Mouse (Mus musculus): ENCODE results near the gene Gm28043. TPM values are rescaled to one million over a fixed set of nuclear protein-coding genes. Genes with fewer than 3 reads are reported as not detected.
A peak's percentile ranks its signal among the peaks of the same experiment; 100 is the strongest.

The Gm28043 gene
- total and polyA plus RNA-seq, 3 experiments, result 1.3 to 3.4 TPM; not detected in 1

DNA sequence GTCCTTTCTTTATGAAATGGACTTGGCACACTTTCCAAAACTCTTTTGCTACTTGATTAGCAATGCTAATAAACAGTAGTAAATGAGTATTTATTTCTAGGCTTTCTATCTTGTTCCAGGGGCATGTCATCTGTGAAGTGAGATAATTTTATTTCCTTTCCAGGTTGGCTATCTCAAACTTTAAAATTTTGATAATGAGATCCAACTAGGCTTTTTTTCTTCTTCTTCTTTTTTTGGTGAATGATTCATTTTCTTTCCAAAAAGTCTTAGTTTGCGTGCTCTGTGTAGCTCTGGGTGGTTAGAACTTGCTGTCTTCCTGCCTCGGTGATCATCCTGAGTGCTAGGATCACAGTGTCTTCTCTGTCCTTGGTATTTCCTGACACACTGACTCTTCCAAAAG, 78.2 kb downstream of the Gm28043 start:
- Histone ChIP-seq H3K36me3 (ENCODE audit: control insufficient read depth in 1 of 2, insufficient read depth in 2 of 2, low read length in 2 of 2) (peaks cover 20 to 42% of the 10 kb centered on the region in 2 experiments), H3K27me3 (ENCODE audit: control insufficient read depth in 1 of 2, insufficient read depth in 2 of 2, low read length in 2 of 2) (no peaks in the 10 kb centered on the region)

DNA sequence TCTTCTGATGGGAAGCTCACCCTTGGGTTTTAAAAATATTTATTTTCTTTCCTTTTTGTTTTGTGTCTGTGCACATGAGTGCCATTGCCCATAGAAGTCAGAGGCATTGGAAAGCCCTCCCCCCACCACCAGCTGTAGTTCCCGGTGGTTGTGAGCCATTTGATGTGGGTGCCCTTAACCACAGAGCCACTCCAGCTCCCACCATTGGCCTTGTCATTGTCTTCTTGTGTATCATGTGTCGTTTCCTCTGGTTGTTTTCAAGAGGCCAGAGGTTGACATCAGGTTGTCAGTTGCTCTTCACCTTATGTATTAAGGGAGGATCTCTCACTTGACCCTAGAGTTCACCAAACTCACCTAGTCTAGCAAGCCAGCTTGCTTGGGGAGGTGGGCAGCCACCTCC, 78.9 kb downstream of the Gm28043 start:
- H3K9me3 ChIP-seq (replicated peaks; ENCODE audit: insufficient read depth, low read length), result no peaks in the 10 kb centered on the region
- no peaks in the 10 kb centered on the region for H3K79me2 ChIP-seq (ENCODE audit: control insufficient read depth, insufficient read depth, low read length, poor library complexity)
- H3K9ac ChIP-seq (ENCODE audit: control insufficient read depth, low read depth, low read length, poor library complexity, severe bottlenecking), result no peak overlapping the region
- H3K27me3 ChIP-seq (ENCODE audit: control insufficient read depth in 1 of 2, insufficient read depth in 2 of 2, low read length in 2 of 2), result no peaks in the 10 kb centered on the region
- H3K4me1 ChIP-seq (ENCODE audit: control insufficient read depth in 1 of 2, insufficient read depth in 2 of 2, low read length in 2 of 2), result peaks cover 23 to 30% of the 10 kb centered on the region in 2 experiments
- H3K27ac ChIP-seq (ENCODE audit: control insufficient read depth, low read depth, low read length), result peak overlapping the region; percentile 96
- no peak for DNase-seq (ENCODE audit: low read depth, low spot score)
- H3K36me3 ChIP-seq (ENCODE audit: control insufficient read depth in 1 of 2, insufficient read depth in 2 of 2, low read length in 2 of 2), result peaks cover 16 to 38% of the 10 kb centered on the region in 2 experiments
- no peak overlapping the region for H3K4me3 ChIP-seq (ENCODE audit: control insufficient read depth in 1 of 2, insufficient read depth in 1 of 2, low read depth in 2 of 2, low read length in 2 of 2)
- TF ChIP-seq E2F4 (IDR thresholded peaks at IDR 0.05; ENCODE audit: borderline replicate concordance, low read depth, low read length) (no peak), SIN3A (IDR thresholded peaks at IDR 0.05; ENCODE audit: low read length) (no peak), CTCF (IDR thresholded peaks at IDR 0.05 in 2 of 3, conservative IDR thresholded peaks at IDR 0.05 in 1 of 3; ENCODE audit: control insufficient read depth in 1 of 3, insufficient read depth in 1 of 3, low read depth in 2 of 3, low read length in 3 of 3, poor library complexity in 1 of 3, severe bottlenecking in 1 of 3) (no peak), UBTF (IDR thresholded peaks at IDR 0.05; ENCODE audit: borderline replicate concordance, insufficient read depth, low read depth, low read length) (no peak), ELF1 (IDR thresholded peaks at IDR 0.05; ENCODE audit: low read depth, low read length) (no peak), MYB (IDR thresholded peaks at IDR 0.05; ENCODE audit: low read depth, low read length) (no peak)

More for the DNA sequence above, 78.2 kb downstream of the Gm28043 start:
- Histone ChIP-seq H3K79me2 (ENCODE audit: control insufficient read depth, insufficient read depth, low read length, poor library complexity) (no peaks in the 10 kb centered on the region), H3K9ac (ENCODE audit: control insufficient read depth, low read depth, low read length, poor library complexity, severe bottlenecking) (peak overlapping the region; percentile 31; the same call in 1 of the 2 replicates), H3K4me1 (ENCODE audit: control insufficient read depth in 1 of 2, insufficient read depth in 2 of 2, low read length in 2 of 2) (peaks cover 25 to 31% of the 10 kb centered on the region in 2 experiments), H3K27ac (ENCODE audit: control insufficient read depth, low read depth, low read length) (peak overlapping the region; percentile 96), H3K4me3 (ENCODE audit: control insufficient read depth in 1 of 2, insufficient read depth in 1 of 2, low read depth in 2 of 2, low read length in 2 of 2) (no peak overlapping the region), H3K9me3 (replicated peaks; ENCODE audit: insufficient read depth, low read length) (no peaks in the 10 kb centered on the region)
- peak; percentile 65 for DNase-seq (ENCODE audit: low read depth, low spot score)
- no peak for TF ChIP-seq JUND (IDR thresholded peaks at IDR 0.05; ENCODE audit: low read depth, low read length)
- 0 out of 2 replicates have a peak, but pooled peaks have one; percentile 30 for TF ChIP-seq MXI1 (IDR thresholded peaks at IDR 0.05; ENCODE audit: low read depth, low read length)
- TF ChIP-seq KAT2A (conservative IDR thresholded peaks at IDR 0.05; ENCODE audit: low read depth, low read length), result no peak
- peak; percentile 98 for TF ChIP-seq GATA1 (IDR thresholded peaks at IDR 0.05; ENCODE audit: low read depth, low read length)
- no peak for TF ChIP-seq CHD1 (IDR thresholded peaks at IDR 0.05; ENCODE audit: low read depth, low read length)
- peak; percentile 92 for TF ChIP-seq ZNF384 (IDR thresholded peaks at IDR 0.05; ENCODE audit: low read depth, low read length)
- TF ChIP-seq ZC3H11A (IDR thresholded peaks at IDR 0.05; ENCODE audit: low read depth, low read length), result no peak
- peak; percentile 85 for TF ChIP-seq RCOR1 (IDR thresholded peaks at IDR 0.05; ENCODE audit: low read depth, low read length)
- TF ChIP-seq TBP (IDR thresholded peaks at IDR 0.05; ENCODE audit: low read depth, low read length), result 0 out of 2 replicates have a peak, but pooled peaks have one; percentile 11
- no peak for TF ChIP-seq HCFC1 (IDR thresholded peaks at IDR 0.05; ENCODE audit: low read depth, low read length)
- peak; percentile 70 for TF ChIP-seq TAL1 (IDR thresholded peaks at IDR 0.05; ENCODE audit: low read length)
- no peak for TF ChIP-seq GABPA (IDR thresholded peaks at IDR 0.05; ENCODE audit: low read depth, low read length)
- TF ChIP-seq ETS1 (IDR thresholded peaks at IDR 0.05; ENCODE audit: low read depth, low read length), result peak; percentile 97
- peak; percentile 97 for TF ChIP-seq TCF12 (IDR thresholded peaks at IDR 0.05; ENCODE audit: low read depth, low read length)
- TF ChIP-seq EP300 (IDR thresholded peaks at IDR 0.05; ENCODE audit: low read depth in 1 of 2, low read length in 2 of 2), result peak; percentile 96 to 98
- TF ChIP-seq POLR2AphosphoS5 (IDR thresholded peaks at IDR 0.05; ENCODE audit: borderline replicate concordance, low read depth, low read length), result no peak
- peak; percentile 86 for TF ChIP-seq SIN3A (IDR thresholded peaks at IDR 0.05; ENCODE audit: low read length)
- peak; percentile 46; the same call in 1 of the 2 replicates for TF ChIP-seq MYC (IDR thresholded peaks at IDR 0.05; ENCODE audit: low read depth, low read length)
- no peak for TF ChIP-seq E2F4 (IDR thresholded peaks at IDR 0.05; ENCODE audit: borderline replicate concordance, low read depth, low read length)
